Mouse (Mus musculus): ENCODE measurements around the gene Serac1. TPM values are rescaled to one million over a fixed set of nuclear protein-coding genes. Genes with fewer than 3 reads are reported as not detected.

Gene Serac1
- polyA plus RNA-seq (2012; rRNA removed) = 9.5 and 16.8 TPM in 2 replicates

DNA sequence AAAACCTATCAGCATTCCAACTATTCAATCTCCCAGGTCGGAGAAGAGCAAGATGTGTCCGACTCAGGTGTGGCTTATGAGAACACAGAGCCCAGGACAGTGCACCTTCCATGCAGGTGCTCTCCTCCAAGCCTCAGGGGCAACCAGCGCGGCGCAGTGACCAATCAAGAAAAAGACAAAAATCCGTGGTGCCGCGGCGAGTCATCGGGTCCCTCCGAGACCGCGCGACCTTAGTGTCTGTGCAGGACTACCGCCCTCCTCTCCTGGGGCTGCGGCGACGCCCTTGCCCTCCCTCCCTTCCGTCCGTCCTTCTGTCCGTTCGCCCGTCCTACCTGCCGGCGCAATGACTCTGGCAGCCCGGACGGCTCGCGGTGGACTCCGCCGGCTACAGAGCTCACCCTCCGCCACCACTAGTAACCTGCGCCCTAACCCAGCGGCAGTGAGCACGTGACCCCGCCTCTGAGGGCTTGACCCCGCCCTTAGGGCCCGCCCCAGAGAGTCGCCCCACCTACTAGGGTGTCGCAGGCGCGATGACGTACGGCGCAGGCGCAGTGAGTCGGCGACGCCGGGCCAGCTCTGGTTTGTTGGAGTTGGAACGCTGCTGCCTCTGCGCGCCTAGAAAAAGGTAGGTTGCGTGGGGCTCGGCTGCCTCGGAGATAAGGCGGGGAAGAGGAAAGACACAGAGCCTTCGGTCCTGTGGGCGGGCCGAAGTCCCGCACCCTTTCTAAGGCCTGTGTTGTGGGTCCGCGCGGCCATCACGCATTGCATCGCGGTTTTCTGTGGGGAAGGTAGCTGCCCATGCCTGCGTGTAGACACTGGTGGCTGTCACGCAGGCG, at the start of gene Serac1, which contains the start of gene Gtf2h5:
TSS of gene Serac1 (minus strand) at position 455 of the 836 bp plus-strand sequence.
TSS of gene Gtf2h5 (plus strand) at position 500 of the 836 bp plus-strand sequence.

GRCm38 (mm10) chr17:6106361-6107014, 26.9 kb upstream of the Serac1 start, which contains the start of gene Tulp4:
Tulp4 (plus strand) TSS chr17:6106437.

Other genes with a start within 250 kb of the Serac1 start
- 17.3 and 22.6 TPM in 2 replicates for gene Snx9, start 238.4 kb downstream of the Serac1 start, polyA plus RNA-seq (2012; rRNA removed)
- 3.0 TPM in 2 replicates for gene Synj2, start 138.5 kb downstream of the Serac1 start, polyA plus RNA-seq (2012; rRNA removed)
- gene Gtf2h5, start within 50 bp of the Serac1 start, polyA plus RNA-seq (2012; rRNA removed) = 98.1 and 111 TPM in 2 replicates
- 82.2 and 84.9 TPM in 2 replicates for gene Tulp4, start 26.7 kb upstream of the Serac1 start, polyA plus RNA-seq (2012; rRNA removed)
- 24.1 and 25.7 TPM in 2 replicates for gene Tmem181a, start 177.1 kb upstream of the Serac1 start, polyA plus RNA-seq (2012; rRNA removed)
- 24.6 and 34.5 TPM in 2 replicates for gene Dynlt1a, start 237.8 kb upstream of the Serac1 start, polyA plus RNA-seq (2012; rRNA removed)